Mouse (Mus musculus): ENCODE measurements around the gene Kmt2e.

DNA sequence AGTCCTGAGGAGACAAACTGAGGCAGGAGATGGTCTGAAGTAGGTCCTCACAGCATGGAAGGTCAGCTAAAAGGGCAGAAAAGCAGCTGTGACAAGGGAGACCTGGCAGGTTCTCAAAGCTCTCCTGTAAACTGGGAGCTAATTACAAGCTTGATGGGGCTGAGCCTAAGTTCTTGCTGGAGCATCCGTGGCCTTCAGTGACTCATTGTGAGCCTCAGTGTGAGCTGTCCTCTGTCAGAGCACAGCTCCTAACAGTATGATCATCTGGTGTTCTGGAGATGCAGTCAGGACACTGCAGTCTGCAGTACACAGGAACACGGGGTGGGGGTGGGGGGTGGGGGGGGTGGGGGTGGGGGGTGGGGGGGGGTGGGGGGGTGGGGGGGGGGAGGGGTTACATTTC is 32.2 kb upstream of the Kmt2e start:
- TF ChIP-seq CTCF (IDR thresholded peaks at IDR 0.05; ENCODE audit: extremely low read depth, insufficient read length, insufficient replicate concordance, low read depth, low read length) = no peak
- no peak for TF ChIP-seq POLR2A (IDR thresholded peaks at IDR 0.05; ENCODE audit: low read depth, low read length)
